Mouse (Mus musculus): ENCODE results near the gene Med20.

DNA sequence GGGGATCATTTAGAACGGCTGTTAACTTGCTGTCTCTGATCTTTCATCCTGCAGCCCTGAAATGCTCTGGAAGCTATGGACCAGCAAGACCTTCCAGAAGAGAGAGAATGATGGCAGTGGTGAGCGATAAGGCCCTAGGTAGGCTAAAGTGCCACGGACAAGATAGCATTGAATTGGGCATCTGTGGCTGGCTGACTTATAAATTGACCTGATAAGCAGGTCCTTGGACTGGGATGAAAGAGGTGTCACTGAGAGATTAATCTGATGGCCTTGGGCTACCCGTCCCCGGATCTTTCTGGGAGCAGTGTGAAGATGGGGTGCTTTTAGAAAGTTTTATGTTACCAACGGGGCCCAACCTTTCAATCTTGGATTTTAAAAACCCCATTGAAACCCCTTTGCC lies 32.7 kb upstream of the Med20 start:
- TF ChIP-seq CTCF (IDR thresholded peaks at IDR 0.05; ENCODE audit: control insufficient read depth, insufficient read depth, insufficient replicate concordance, low read depth, low read length) (no peak), POLR2A (IDR thresholded peaks at IDR 0.05; ENCODE audit: control insufficient read depth, low read depth, low read length) (no peak)
